ENCODE assay signal across 11 mouse cellular contexts in the genomic region with DNA sequence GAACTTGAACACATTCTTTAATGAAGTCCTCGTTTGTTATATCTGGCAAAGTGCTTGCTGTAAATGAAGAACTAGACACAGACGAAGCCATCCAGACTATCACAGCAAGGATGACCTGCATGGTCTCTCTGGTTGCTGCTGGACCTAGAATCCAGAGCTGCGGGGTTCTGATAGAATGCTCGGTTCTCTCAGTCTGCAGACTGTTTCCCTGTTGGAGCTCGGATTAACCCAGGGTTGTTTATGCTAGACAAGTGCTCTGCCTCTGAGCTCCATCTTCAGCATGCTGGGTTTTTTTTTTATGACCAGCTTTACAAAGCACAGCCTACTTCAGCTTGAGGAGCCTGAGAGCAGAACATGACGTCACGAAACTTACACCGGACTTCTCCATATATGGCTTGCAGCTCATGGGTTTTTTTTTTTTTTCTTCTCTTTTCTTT. TPM values are rescaled to one million over a fixed set of nuclear protein-coding genes. Genes with fewer than 3 reads are reported as not detected.
DNase-seq lines count a peak whose midpoint lies in the region; ATAC-seq lines count a peak whose summit lies in the region.
"Had no signal": no experiment of that assay in that cellular context is flagged by ENCODE, and none has a peak within 500 bp of the region (broad histone marks: within the 10 kb centered on the region; RNA-seq: fewer than 3 reads in every experiment).

No protein-coding gene starts in this region.

- no peaks in the 10 kb centered on the region for H3K27me3 ChIP-seq in liver, embryonic 13.5 days
- H3K27me3 ChIP-seq: lung, embryonic 15.5 days had no signal

- peak; percentile 18; the same call in 1 of the 2 replicates for ATAC-seq in liver, embryonic 13.5 days (ENCODE audit: low read depth)

- peak; percentile 97 for DNase-seq in 416B (ENCODE audit: low read depth)
- peak; percentile 73 for DNase-seq in T-cell, adult 2 months (ENCODE audit: low spot score)
- DNase-seq in liver, embryonic 13.5 days, result no peak
- peak; percentile 51 to 56 for DNase-seq in natural killer cell, adult 2 months (ENCODE audit: low spot score in 2 of 2)
- DNase-seq in layer of hippocampus, adult 9-11 months, result no peak
- DNase-seq in adipocyte (ENCODE audit: low spot score), result no peak
- no peak for DNase-seq in right cerebral cortex, postnatal 10 days (ENCODE audit: low spot score in 2 of 2)
- no peak for DNase-seq in frontal cortex, postnatal 25 days (ENCODE audit: low spot score in 2 of 2)
- DNase-seq: cerebellum, postnatal 36 days had no signal

- 39% methylated on average over 8 of the region's 8 CpGs for WGBS in liver, embryonic 13.5 days (ENCODE audit: insufficient replicate concordance)

- H3K4me2 ChIP-seq in liver, embryonic 13.5 days, result peak overlapping the region; percentile 37; the same call in 1 of the 2 replicates
- H3K4me2 ChIP-seq: lung, embryonic 15.5 days had no signal

- H3K36me3 ChIP-seq in liver, embryonic 13.5 days, result no peaks in the 10 kb centered on the region
- H3K36me3 ChIP-seq: lung, embryonic 15.5 days had no signal

- H3K9ac ChIP-seq in liver, embryonic 13.5 days, result no peak overlapping the region
- H3K9ac ChIP-seq: lung, embryonic 15.5 days had no signal

- peak overlapping the region; percentile 51 for H3K27ac ChIP-seq in liver, embryonic 13.5 days
- H3K27ac ChIP-seq: kidney, postnatal 0 days; lung, embryonic 15.5 days had no signal

- H3K4me3 ChIP-seq in liver, embryonic 13.5 days (replicated peaks), result peak overlapping the region; percentile 32
- H3K4me3 ChIP-seq: lung, embryonic 15.5 days had no signal

- no peaks in the 10 kb centered on the region for H3K9me3 ChIP-seq in liver, embryonic 13.5 days (replicated peaks)
- H3K9me3 ChIP-seq: lung, embryonic 15.5 days had no signal

- H3K4me1 ChIP-seq in liver, embryonic 13.5 days (replicated peaks), result peaks cover 23% of the 10 kb centered on the region
- H3K4me1 ChIP-seq: lung, embryonic 15.5 days had no signal

RNA-seq across cellular contexts. Expression of a gene that starts 5.5 kb away (rescaled TPM):
- 8.6 and 8.7 TPM in 2 replicates for polyA plus RNA-seq in liver, embryonic 13.5 days (2015; fragmentation: Nextera tagmentation; extraction: Ambion mirVana)

RNA-seq across cellular contexts. Expression of a gene that starts 24.5 kb away (rescaled TPM):
- polyA plus RNA-seq in liver, embryonic 13.5 days (2015; fragmentation: Nextera tagmentation; extraction: Ambion mirVana), result 27.5 and 37.6 TPM in 2 replicates

Comparison
In these comparisons a context has a peak if more than half of its experiments do, and no peak if none do; other contexts are left out.
1. DNase-seq: peak in 416B (single experiment), T-cell, adult 2 months (single experiment) and natural killer cell, adult 2 months (2 of 2); none in liver, embryonic 13.5 days (single experiment), layer of hippocampus, adult 9-11 months (single experiment), adipocyte (single experiment), right cerebral cortex, postnatal 10 days (0 of 2) and frontal cortex, postnatal 25 days (0 of 2).